ENCODE assay signal across 12 mouse cellular contexts in genomic region chr2:152415786-152416185, GRCm38 (mm10). TPM values are rescaled to one million over a fixed set of nuclear protein-coding genes. Genes with fewer than 3 reads are reported as not detected.
DNase-seq lines count a peak whose midpoint lies in the region; ATAC-seq lines count a peak whose summit lies in the region.
"Had no signal": no experiment of that assay in that cellular context is flagged by ENCODE, and none has a peak within 500 bp of the region (broad histone marks: within the 10 kb centered on the region; RNA-seq: fewer than 3 reads in every experiment).

No protein-coding gene starts in this region.

- no peaks in the 10 kb centered on the region for H3K27me3 ChIP-seq in heart, embryonic 11.5 days (ENCODE audit: control insufficient read depth, insufficient read depth, low read length)
- H3K27me3 ChIP-seq in embryonic facial prominence, embryonic 10.5 days (replicated peaks; ENCODE audit: low read depth, poor library complexity, severe bottlenecking), result no peaks in the 10 kb centered on the region
- no peaks in the 10 kb centered on the region for H3K27me3 ChIP-seq in hindbrain, embryonic 16.5 days (replicated peaks; ENCODE audit: control insufficient read depth, insufficient read depth, low read length)
- H3K27me3 ChIP-seq in midbrain, embryonic 13.5 days, result no peaks in the 10 kb centered on the region

- peak overlapping the region; percentile 95 for H3K4me2 ChIP-seq in heart, embryonic 11.5 days
- H3K4me2 ChIP-seq in hindbrain, embryonic 16.5 days (ENCODE audit: low read length), result peak overlapping the region; percentile 80
- peak overlapping the region; percentile 97; the same call in 1 of the 2 replicates for H3K4me2 ChIP-seq in midbrain, embryonic 13.5 days (replicated peaks)

- H3K4me1 ChIP-seq in heart, embryonic 11.5 days (ENCODE audit: control insufficient read depth, insufficient read depth, low read length), result peaks cover 14% of the 10 kb centered on the region
- H3K4me1 ChIP-seq in embryonic facial prominence, embryonic 10.5 days, result peaks cover 33% of the 10 kb centered on the region
- peaks cover 28% of the 10 kb centered on the region for H3K4me1 ChIP-seq in hindbrain, embryonic 16.5 days (ENCODE audit: control insufficient read depth, insufficient read depth, low read depth, low read length)
- peaks cover 35% of the 10 kb centered on the region for H3K4me1 ChIP-seq in midbrain, embryonic 13.5 days (replicated peaks)

- peak overlapping the region; percentile 100 for H3K27ac ChIP-seq in heart, embryonic 11.5 days (ENCODE audit: low read depth, low read length)
- H3K27ac ChIP-seq in embryonic facial prominence, embryonic 10.5 days (replicated peaks), result peak overlapping the region; percentile 100
- H3K27ac ChIP-seq in hindbrain, embryonic 16.5 days (ENCODE audit: low read depth, low read length), result no peak overlapping the region; the same call in 1 of the 2 replicates
- no peak overlapping the region for H3K27ac ChIP-seq in midbrain, embryonic 13.5 days

- WGBS in heart, embryonic 11.5 days (ENCODE audit: insufficient replicate concordance), result 88% methylated on average over 3 of the region's 3 CpGs
- 94% methylated on average over 3 of the region's 3 CpGs for WGBS in embryonic facial prominence, embryonic 10.5 days
- WGBS in hindbrain, embryonic 16.5 days, result 96% methylated on average over 3 of the region's 3 CpGs
- 96% methylated on average over 3 of the region's 3 CpGs for WGBS in midbrain, embryonic 13.5 days

- H3K4me3 ChIP-seq in heart, embryonic 11.5 days (ENCODE audit: low read depth, low read length), result no peak overlapping the region; the same call in 1 of the 2 replicates
- H3K4me3 ChIP-seq in embryonic facial prominence, embryonic 10.5 days, result peak overlapping the region; percentile 70
- peak overlapping the region; percentile 86 for H3K4me3 ChIP-seq in hindbrain, embryonic 16.5 days (ENCODE audit: low read length)
- no peak overlapping the region for H3K4me3 ChIP-seq in midbrain, embryonic 13.5 days (replicated peaks)

- peak overlapping the region; percentile 100; the same call in 1 of the 2 replicates for H3K9ac ChIP-seq in heart, embryonic 11.5 days (ENCODE audit: low read depth, low read length)
- peak overlapping the region; percentile 83; the same call in 1 of the 2 replicates for H3K9ac ChIP-seq in hindbrain, embryonic 16.5 days (ENCODE audit: low read depth, low read length)
- no peak overlapping the region; the same call in 1 of the 2 replicates for H3K9ac ChIP-seq in midbrain, embryonic 13.5 days (replicated peaks)

- intact Hi-C loops in heart, postnatal 10 days (cut with DNase I), result loop anchor here (1.0 to 2.0 kb wide), 2 partner anchors 19 to 21 kb away; no protein-coding TSS in a partner anchor

- H3K9me3 ChIP-seq in heart, embryonic 11.5 days (replicated peaks; ENCODE audit: control insufficient read depth, low read length), result peaks cover 5% of the 10 kb centered on the region; the same call in 1 of the 2 replicates
- H3K9me3 ChIP-seq in embryonic facial prominence, embryonic 10.5 days, result peaks cover 5% of the 10 kb centered on the region; the same call in 1 of the 2 replicates
- H3K9me3 ChIP-seq in hindbrain, embryonic 16.5 days (ENCODE audit: control insufficient read depth, low read length), result no peaks in the 10 kb centered on the region
- H3K9me3 ChIP-seq in midbrain, embryonic 13.5 days, result peaks cover 4% of the 10 kb centered on the region; the same call in 1 of the 2 replicates

- no peak for ATAC-seq in heart, embryonic 11.5 days (replicated peaks; ENCODE audit: insufficient number of reproducible peaks, low FRiP score, low TSS enrichment)
- ATAC-seq in hindbrain, embryonic 16.5 days, result no peak
- no peak for ATAC-seq in midbrain, embryonic 13.5 days

- H3K36me3 ChIP-seq in heart, embryonic 11.5 days (ENCODE audit: control insufficient read depth, insufficient read depth, low read length), result no peaks in the 10 kb centered on the region
- H3K36me3 ChIP-seq in embryonic facial prominence, embryonic 10.5 days (replicated peaks), result peaks cover 10% of the 10 kb centered on the region; the same call in 1 of the 2 replicates
- no peaks in the 10 kb centered on the region for H3K36me3 ChIP-seq in hindbrain, embryonic 16.5 days (ENCODE audit: control insufficient read depth, insufficient read depth, low read length)
- no peaks in the 10 kb centered on the region for H3K36me3 ChIP-seq in midbrain, embryonic 13.5 days

- no peak for DNase-seq in heart, postnatal 10 days
- DNase-seq in embryonic facial prominence, embryonic 10.5 days (ENCODE audit: low spot score), result no peak
- DNase-seq in c-Kit-positive CD71-positive TER-119-positive erythroid progenitor cells, embryonic 14.5 days (ENCODE audit: low spot score), result no peak
- no peak for DNase-seq in frontal cortex, postnatal 10 days (ENCODE audit: low spot score in 2 of 2)
- DNase-seq in right cerebral cortex, adult 18-20 months, result no peak
- DNase-seq: cerebellum, postnatal 36 days; heart, adult 11 months; thymus, postnatal 36 days had no signal

RNA-seq across cellular contexts. Expression of gene 6820408C15Rik, which starts 0.4 kb away (rescaled TPM):
- polyA plus RNA-seq in heart, embryonic 11.5 days (2014; fragmentation: Nextera tagmentation; extraction: Ambion mirVana), result 1.4 and 1.5 TPM in 2 replicates
- total RNA-seq in heart, postnatal 10 days (2021), result 1 to 10 TPM; 3.7 to 4.3 TPM
- polyA plus RNA-seq in embryonic facial prominence, embryonic 10.5 days (2016; fragmentation: Nextera tagmentation; extraction: Ambion mirVana), result 0.43 and 0.71 TPM in 2 replicates
- polyA plus RNA-seq in hindbrain, embryonic 16.5 days (2015; fragmentation: Nextera tagmentation; extraction: Ambion mirVana), result 3.1 and 4.1 TPM in 2 replicates
- 0.39 and 1.7 TPM in 2 replicates for polyA plus RNA-seq in midbrain, embryonic 13.5 days (2015; fragmentation: Nextera tagmentation; extraction: Ambion mirVana)
- total RNA-seq: liver, adult 2 months had no signal
- polyA plus RNA-seq: liver, adult 2 months had no signal

RNA-seq across cellular contexts. Expression of gene Zcchc3, which starts 1.0 kb away (rescaled TPM):
- 50.9 and 55.4 TPM in 2 replicates for polyA plus RNA-seq in heart, embryonic 11.5 days (2014; fragmentation: Nextera tagmentation; extraction: Ambion mirVana)
- total RNA-seq in heart, postnatal 10 days (2021), result 10 to 100 TPM; 18.0 to 18.1 TPM
- 53.4 and 58.3 TPM in 2 replicates for polyA plus RNA-seq in embryonic facial prominence, embryonic 10.5 days (2016; fragmentation: Nextera tagmentation; extraction: Ambion mirVana)
- polyA plus RNA-seq in hindbrain, embryonic 16.5 days (2015; fragmentation: Nextera tagmentation; extraction: Ambion mirVana), result 12.5 and 13.8 TPM in 2 replicates
- 21.4 and 26.4 TPM in 2 replicates for polyA plus RNA-seq in midbrain, embryonic 13.5 days (2015; fragmentation: Nextera tagmentation; extraction: Ambion mirVana)

RNA-seq across cellular contexts. Expression of gene Sox12, which starts 17.9 kb away (rescaled TPM):
- 12.9 and 13.9 TPM in 2 replicates for polyA plus RNA-seq in heart, embryonic 11.5 days (2014; fragmentation: Nextera tagmentation; extraction: Ambion mirVana)
- 10 to 100 TPM; 26.3 to 37.8 TPM for total RNA-seq in heart, postnatal 10 days (2021)
- 10.6 and 11.5 TPM in 2 replicates for polyA plus RNA-seq in embryonic facial prominence, embryonic 10.5 days (2016; fragmentation: Nextera tagmentation; extraction: Ambion mirVana)
- polyA plus RNA-seq in hindbrain, embryonic 16.5 days (2015; fragmentation: Nextera tagmentation; extraction: Ambion mirVana), result 10.5 and 11.8 TPM in 2 replicates
- polyA plus RNA-seq in midbrain, embryonic 13.5 days (2015; fragmentation: Nextera tagmentation; extraction: Ambion mirVana), result 18.2 and 18.5 TPM in 2 replicates

RNA-seq across cellular contexts. Expression of gene Nrsn2, which starts 39.3 kb away (rescaled TPM):
- 3.8 and 5.5 TPM in 2 replicates for polyA plus RNA-seq in heart, embryonic 11.5 days (2014; fragmentation: Nextera tagmentation; extraction: Ambion mirVana)
- not detected for total RNA-seq in heart, postnatal 10 days (2021)
- polyA plus RNA-seq in embryonic facial prominence, embryonic 10.5 days (2016; fragmentation: Nextera tagmentation; extraction: Ambion mirVana), result 0.87 and 2.5 TPM in 2 replicates
- 72.0 and 74.0 TPM in 2 replicates for polyA plus RNA-seq in hindbrain, embryonic 16.5 days (2015; fragmentation: Nextera tagmentation; extraction: Ambion mirVana)
- 26.8 and 28.5 TPM in 2 replicates for polyA plus RNA-seq in midbrain, embryonic 13.5 days (2015; fragmentation: Nextera tagmentation; extraction: Ambion mirVana)
- total RNA-seq: liver, adult 2 months had no signal
- polyA plus RNA-seq: liver, adult 2 months had no signal

RNA-seq across cellular contexts. Expression of gene Defb23, which starts 48.6 kb away (rescaled TPM):
- polyA plus RNA-seq in heart, embryonic 11.5 days (2014; fragmentation: Nextera tagmentation; extraction: Ambion mirVana), result not detected in 2 replicates
- total RNA-seq in heart, postnatal 10 days (2021), result not detected
- not detected in 2 replicates for polyA plus RNA-seq in embryonic facial prominence, embryonic 10.5 days (2016; fragmentation: Nextera tagmentation; extraction: Ambion mirVana)
- not detected in 2 replicates for polyA plus RNA-seq in hindbrain, embryonic 16.5 days (2015; fragmentation: Nextera tagmentation; extraction: Ambion mirVana)
- not detected in 2 replicates for polyA plus RNA-seq in midbrain, embryonic 13.5 days (2015; fragmentation: Nextera tagmentation; extraction: Ambion mirVana)
- total RNA-seq: liver, adult 2 months had no signal
- polyA plus RNA-seq: liver, adult 2 months had no signal

Comparison
In these comparisons a context has a peak if more than half of its experiments do, and no peak if none do; other contexts are left out.
1. H3K27ac ChIP-seq: peak in heart, embryonic 11.5 days (single experiment) and embryonic facial prominence, embryonic 10.5 days (single experiment); none in hindbrain, embryonic 16.5 days (single experiment) and midbrain, embryonic 13.5 days (single experiment).
2. H3K4me3 ChIP-seq: peak in embryonic facial prominence, embryonic 10.5 days (single experiment) and hindbrain, embryonic 16.5 days (single experiment); none in heart, embryonic 11.5 days (single experiment) and midbrain, embryonic 13.5 days (single experiment).
3. Peak in every context shown above with its lines, with median percentiles within 50 percentile points of each other: H3K4me2 ChIP-seq.